Mouse (Mus musculus): ENCODE data around the gene Slc24a3.

- no peak for TF ChIP-seq ZKSCAN1 (IDR thresholded peaks at IDR 0.05; ENCODE audit: low read depth, low read length)
- no peak for TF ChIP-seq POLR2A (IDR thresholded peaks at IDR 0.05; ENCODE audit: control insufficient read depth in 1 of 2, insufficient read depth in 1 of 2, low read depth in 1 of 2, low read length in 2 of 2, poor library complexity in 1 of 2)
- TF ChIP-seq ZMIZ1 (IDR thresholded peaks at IDR 0.05; ENCODE audit: low read depth, low read length): no peak
- TF ChIP-seq RAD21 (IDR thresholded peaks at IDR 0.05; ENCODE audit: low read depth, low read length): no peak
Observed at GRCm38 (mm10) chr2:145535774-145536173, 368.2 kb downstream of the Slc24a3 start.
